Mouse (Mus musculus) liver, adult 2 months (tissue): Measurements from ENCODE around the gene Bicra.

Source experiments
- CTCF ChIP-seq: fragments of 200-500 bp; IDR thresholded peaks from 2 replicates; pipeline ENCODE4 v1.5.1; 2011; ENCODE audit warnings: low read depth, low read length, control low read depth
- POLR2A ChIP-seq: fragments of 200-500 bp; IDR thresholded peaks from 2 replicates; pipeline ENCODE4 v1.6.1; 2011; ENCODE audit warnings: low read length, control low read depth; ENCODE audit not compliant: insufficient read depth; ENCODE audit errors: extremely low read depth

- no peak for TF ChIP-seq CTCF
- no peak for TF ChIP-seq POLR2A
Measured at GRCm38 (mm10) chr7:16010649-16011048, 37.1 kb downstream of the Bicra start.
